Mouse (Mus musculus): ENCODE measurements around the gene Thnsl1. TPM values are rescaled to one million over a fixed set of nuclear protein-coding genes. Genes with fewer than 3 reads are reported as not detected.

Thnsl1 gene
- polyA plus RNA-seq, 1 experiment from 2014 or later = 6.7 TPM

Other genes starting within 250 kb of the Thnsl1 start
- gene Arhgap21, start 236.8 kb upstream of the Thnsl1 start, polyA plus RNA-seq (2014; fragmentation: Nextera tagmentation; extraction: Ambion mirVana) = 16.3 and 16.9 TPM in 2 replicates
- not detected in 2 replicates for gene Enkur, start 359 bp upstream of the Thnsl1 start, polyA plus RNA-seq (2014; fragmentation: Nextera tagmentation; extraction: Ambion mirVana)
- not detected in 2 replicates for gene Gpr158, start 161.8 kb downstream of the Thnsl1 start, polyA plus RNA-seq (2014; fragmentation: Nextera tagmentation; extraction: Ambion mirVana)

Measured in limb, embryonic 11.5 days (tissue).